Mouse (Mus musculus): ENCODE data around the gene Clec2d. TPM values are rescaled to one million over a fixed set of nuclear protein-coding genes. Genes with fewer than 3 reads are reported as not detected.
A peak's percentile ranks its signal among the peaks of the same experiment; 100 is the strongest.

The Clec2d gene
- polyA plus RNA-seq, 1 experiment from 2014 or later, result 2.0 TPM

DNA sequence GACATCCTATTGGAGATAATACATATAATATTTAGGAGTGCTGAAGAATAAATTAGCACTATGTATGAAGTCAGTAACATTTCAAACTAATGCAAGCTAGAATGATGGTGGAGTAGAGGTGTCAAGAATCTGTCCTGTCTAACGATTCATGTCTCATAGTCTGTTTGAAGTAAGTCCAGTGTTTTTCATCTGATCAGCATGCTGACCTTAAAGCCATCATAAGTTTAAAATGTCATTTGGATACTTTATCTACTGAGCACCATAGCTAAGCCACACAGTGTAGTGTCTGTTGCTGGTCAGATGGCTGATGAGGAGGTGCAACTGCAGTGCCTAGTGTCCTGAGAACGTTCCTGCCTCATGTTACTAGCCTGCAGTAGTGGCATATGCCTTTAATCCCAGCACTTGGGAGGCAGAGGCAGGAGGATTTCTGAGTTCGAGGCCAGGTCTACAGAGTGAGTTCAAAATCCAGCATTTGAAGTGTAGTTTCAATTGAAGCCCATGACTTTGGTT lies 36.4 kb downstream of the Clec2d start:
- ATAC-seq (ENCODE audit: low read depth), result no peak
- peaks cover 10% of the 10 kb centered on the region for H3K4me1 ChIP-seq (replicated peaks; ENCODE audit: control insufficient read depth, insufficient read depth, low read length)
- H3K9me3 ChIP-seq (ENCODE audit: control insufficient read depth, low read length), result no peaks in the 10 kb centered on the region
- 0 out of 2 replicates have a peak overlapping the region, but pooled peaks have one; percentile 4 for H3K27ac ChIP-seq (ENCODE audit: low read length)
- H3K4me3 ChIP-seq (ENCODE audit: low read length), result no peak overlapping the region
- WGBS, result 84% methylated on average over 3 of the region's 3 CpGs
- no peaks in the 10 kb centered on the region for H3K36me3 ChIP-seq (ENCODE audit: control insufficient read depth, insufficient read depth, low read length)
- H3K4me2 ChIP-seq (ENCODE audit: low read depth, low read length), result no peak overlapping the region
- no peak overlapping the region for H3K9ac ChIP-seq (ENCODE audit: low read length)
- no peaks in the 10 kb centered on the region for H3K27me3 ChIP-seq (ENCODE audit: control insufficient read depth, insufficient read depth, low read depth, low read length)

DNA sequence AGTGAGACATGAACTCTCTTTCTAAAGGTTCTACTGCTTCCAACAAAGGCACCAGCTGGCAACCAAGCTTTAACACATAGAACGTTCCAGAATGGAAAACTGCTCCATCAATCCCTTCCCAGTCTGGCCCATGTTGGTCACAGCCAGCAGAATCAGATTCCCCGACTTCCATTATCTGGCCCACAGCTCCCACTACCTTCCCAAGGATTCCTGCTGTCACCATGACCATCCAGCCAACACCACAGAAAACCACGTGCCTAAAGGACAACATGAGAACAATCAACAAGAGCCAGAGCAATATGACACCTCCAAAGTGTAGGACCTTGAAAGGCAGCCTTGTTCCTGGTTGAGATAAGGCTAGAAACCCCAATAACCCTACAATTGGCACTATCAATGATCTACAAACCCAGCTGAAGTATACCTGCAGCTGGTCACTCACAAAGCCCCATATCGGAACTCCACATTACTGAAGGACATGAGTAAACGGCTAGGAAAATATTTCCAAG lies 37.8 kb downstream of the Clec2d start:
- H3K4me2 ChIP-seq (ENCODE audit: low read depth, low read length), result no peak overlapping the region
- H3K4me1 ChIP-seq (replicated peaks; ENCODE audit: control insufficient read depth, insufficient read depth, low read length), result peaks cover 10% of the 10 kb centered on the region
- H3K4me3 ChIP-seq (ENCODE audit: low read length), result no peak overlapping the region
- WGBS, result 53% methylated on average over 5 of the region's 5 CpGs
- H3K36me3 ChIP-seq (ENCODE audit: control insufficient read depth, insufficient read depth, low read length), result no peaks in the 10 kb centered on the region
- H3K27me3 ChIP-seq (ENCODE audit: control insufficient read depth, insufficient read depth, low read depth, low read length), result no peaks in the 10 kb centered on the region
- no peaks in the 10 kb centered on the region for H3K9me3 ChIP-seq (ENCODE audit: control insufficient read depth, low read length)
- H3K27ac ChIP-seq (ENCODE audit: low read length), result no peak overlapping the region
- no peak for ATAC-seq (ENCODE audit: low read depth)
- H3K9ac ChIP-seq (ENCODE audit: low read length), result no peak overlapping the region

DNA sequence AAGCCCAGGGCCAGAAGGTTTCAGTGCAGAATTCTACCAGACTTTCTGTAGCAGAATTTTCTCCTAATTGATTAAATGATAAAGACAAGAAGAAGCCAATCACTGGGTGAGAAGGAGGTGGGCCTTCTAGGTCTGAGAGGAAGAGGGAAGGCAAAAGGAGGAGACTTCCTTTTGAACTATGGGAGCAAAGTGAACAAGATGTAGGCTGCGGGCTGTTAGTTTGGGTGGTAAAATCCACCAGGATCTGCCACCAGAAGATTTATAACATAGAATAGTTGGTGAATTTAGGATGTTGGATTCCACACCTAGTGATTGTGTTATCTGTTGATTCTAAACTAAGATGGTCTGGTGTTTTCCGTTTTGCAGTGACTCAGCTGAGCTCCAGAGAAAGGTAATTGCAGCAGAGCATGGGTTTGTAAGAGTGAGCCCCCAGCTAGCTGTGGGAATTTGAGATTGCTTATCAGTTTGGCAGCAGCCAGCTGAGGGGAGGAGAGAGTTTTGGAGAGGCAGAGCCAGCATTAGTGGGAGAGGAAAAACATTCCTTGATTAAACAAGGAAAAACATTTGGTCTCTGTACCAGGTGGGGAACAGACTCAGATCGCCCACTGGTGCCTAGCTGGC lies 39.6 kb downstream of the Clec2d start:
- H3K4me3 ChIP-seq (ENCODE audit: low read length), result no peak overlapping the region
- no peak overlapping the region for H3K27ac ChIP-seq (ENCODE audit: low read length)

DNA sequence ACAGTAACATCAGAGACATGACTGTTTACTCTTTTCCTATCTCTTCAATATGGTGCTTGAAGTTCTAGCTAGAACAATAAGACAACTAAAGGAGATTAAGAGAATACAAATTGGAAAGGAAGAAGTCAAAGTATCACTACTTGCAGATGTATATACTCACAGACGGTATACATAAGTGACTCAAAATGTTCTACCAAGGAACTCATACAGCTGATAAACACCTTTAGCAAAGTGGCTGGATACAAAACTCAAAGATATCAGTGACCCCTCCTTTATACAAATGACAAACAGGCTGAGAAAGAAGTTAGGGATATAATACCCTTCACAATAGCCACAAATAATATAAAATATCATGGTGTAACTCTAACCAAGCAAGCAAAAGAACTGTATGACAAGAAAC lies 40.6 kb downstream of the Clec2d start:
- no peak for ATAC-seq (ENCODE audit: low read depth)
- H3K27ac ChIP-seq (ENCODE audit: low read length), result no peak overlapping the region
- WGBS, result 89% methylated on average over 1 of the region's 1 CpGs
- H3K9me3 ChIP-seq (ENCODE audit: control insufficient read depth, low read length), result no peaks in the 10 kb centered on the region
- no peak overlapping the region for H3K4me3 ChIP-seq (ENCODE audit: low read length)
- H3K36me3 ChIP-seq (ENCODE audit: control insufficient read depth, insufficient read depth, low read length), result no peaks in the 10 kb centered on the region
- peaks cover 5% of the 10 kb centered on the region; the same call in 1 of the 2 replicates for H3K4me1 ChIP-seq (replicated peaks; ENCODE audit: control insufficient read depth, insufficient read depth, low read length)
- H3K9ac ChIP-seq (ENCODE audit: low read length), result no peak overlapping the region
- no peak overlapping the region for H3K4me2 ChIP-seq (ENCODE audit: low read depth, low read length)
- no peaks in the 10 kb centered on the region for H3K27me3 ChIP-seq (ENCODE audit: control insufficient read depth, insufficient read depth, low read depth, low read length)

More for the DNA sequence above, 39.6 kb downstream of the Clec2d start:
- WGBS, result 52% methylated on average over 3 of the region's 3 CpGs
- H3K27me3 ChIP-seq (ENCODE audit: control insufficient read depth, insufficient read depth, low read depth, low read length), result no peaks in the 10 kb centered on the region
- peaks cover 11% of the 10 kb centered on the region for H3K4me1 ChIP-seq (replicated peaks; ENCODE audit: control insufficient read depth, insufficient read depth, low read length)
- ATAC-seq (ENCODE audit: low read depth), result no peak
- H3K9ac ChIP-seq (ENCODE audit: low read length), result no peak overlapping the region
- no peaks in the 10 kb centered on the region for H3K36me3 ChIP-seq (ENCODE audit: control insufficient read depth, insufficient read depth, low read length)
- no peak overlapping the region for H3K4me2 ChIP-seq (ENCODE audit: low read depth, low read length)
- H3K9me3 ChIP-seq (ENCODE audit: control insufficient read depth, low read length), result no peaks in the 10 kb centered on the region

DNA sequence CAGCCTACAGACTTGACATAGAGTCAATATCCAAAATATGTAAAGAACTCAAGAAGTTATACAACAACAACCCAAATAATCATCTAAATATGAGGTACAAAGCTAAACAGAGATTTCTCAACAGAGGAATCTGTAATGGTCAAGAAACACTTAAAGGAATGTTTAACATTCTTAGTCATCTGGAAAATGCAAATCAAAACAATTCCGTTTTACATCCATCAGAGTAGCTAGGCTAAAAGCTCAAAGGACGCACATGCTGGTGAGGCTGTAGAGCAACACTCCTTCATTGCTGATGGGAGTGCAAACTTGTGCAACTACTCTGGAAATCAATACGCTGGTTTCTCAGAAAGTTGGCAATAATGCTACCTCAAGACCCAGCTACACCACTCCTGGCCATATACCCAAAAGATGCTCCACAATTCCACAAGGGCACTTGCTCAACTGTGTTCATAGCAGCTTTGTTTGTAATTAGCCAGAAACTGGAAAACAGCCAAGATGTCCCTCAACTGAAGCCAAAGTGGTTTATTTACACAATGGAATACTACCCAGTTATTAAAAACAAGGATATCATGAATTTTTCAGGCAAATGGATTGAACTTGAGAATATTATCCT lies 41.9 kb downstream of the Clec2d start:
- peaks cover 5% of the 10 kb centered on the region; the same call in 1 of the 2 replicates for H3K4me1 ChIP-seq (replicated peaks; ENCODE audit: control insufficient read depth, insufficient read depth, low read length)
- H3K9me3 ChIP-seq (ENCODE audit: control insufficient read depth, low read length), result no peaks in the 10 kb centered on the region
- peak; percentile 60; the same call in 1 of the 2 replicates for ATAC-seq (ENCODE audit: low read depth)
- no peaks in the 10 kb centered on the region for H3K27me3 ChIP-seq (ENCODE audit: control insufficient read depth, insufficient read depth, low read depth, low read length)
- no peak overlapping the region for H3K4me3 ChIP-seq (ENCODE audit: low read length)
- no peak overlapping the region for H3K4me2 ChIP-seq (ENCODE audit: low read depth, low read length)
- no peaks in the 10 kb centered on the region for H3K36me3 ChIP-seq (ENCODE audit: control insufficient read depth, insufficient read depth, low read length)
- H3K9ac ChIP-seq (ENCODE audit: low read length), result no peak overlapping the region
- WGBS, result 61% methylated on average over 3 of the region's 3 CpGs
- H3K27ac ChIP-seq (ENCODE audit: low read length), result peak overlapping the region; percentile 10; the same call in 1 of the 2 replicates

DNA sequence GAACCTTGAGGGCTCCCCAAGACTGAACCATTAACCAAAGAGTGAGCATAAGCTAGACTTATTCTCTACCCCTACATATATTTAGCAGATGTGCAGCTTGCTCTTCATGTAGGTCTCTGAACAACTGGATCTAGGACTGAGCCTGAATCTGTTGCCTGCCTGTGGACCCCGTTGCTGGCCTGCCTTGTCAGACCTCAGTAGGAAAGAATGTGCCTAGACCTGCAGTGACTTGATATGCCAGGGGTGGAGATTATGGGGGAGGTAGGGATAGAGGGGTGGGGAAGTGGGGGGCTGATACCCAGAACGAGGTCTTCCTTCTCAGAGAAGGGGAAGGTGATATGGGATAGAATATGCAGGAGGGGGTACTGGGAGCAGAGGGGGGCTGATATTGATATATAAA lies 43.2 kb downstream of the Clec2d start:
- WGBS, result 58% methylated on average over 2 of the region's 2 CpGs
- ATAC-seq (ENCODE audit: low read depth), result no peak
- no peak overlapping the region for H3K4me3 ChIP-seq (ENCODE audit: low read length)
- H3K27me3 ChIP-seq (ENCODE audit: control insufficient read depth, insufficient read depth, low read depth, low read length), result no peaks in the 10 kb centered on the region
- no peak overlapping the region for H3K4me2 ChIP-seq (ENCODE audit: low read depth, low read length)
- H3K27ac ChIP-seq (ENCODE audit: low read length), result peak overlapping the region; percentile 60; the same call in 1 of the 2 replicates
- H3K9ac ChIP-seq (ENCODE audit: low read length), result no peak overlapping the region
- H3K4me1 ChIP-seq (replicated peaks; ENCODE audit: control insufficient read depth, insufficient read depth, low read length), result peaks cover 5% of the 10 kb centered on the region; the same call in 1 of the 2 replicates
- H3K9me3 ChIP-seq (ENCODE audit: control insufficient read depth, low read length), result no peaks in the 10 kb centered on the region
- H3K36me3 ChIP-seq (ENCODE audit: control insufficient read depth, insufficient read depth, low read length), result no peaks in the 10 kb centered on the region

DNA sequence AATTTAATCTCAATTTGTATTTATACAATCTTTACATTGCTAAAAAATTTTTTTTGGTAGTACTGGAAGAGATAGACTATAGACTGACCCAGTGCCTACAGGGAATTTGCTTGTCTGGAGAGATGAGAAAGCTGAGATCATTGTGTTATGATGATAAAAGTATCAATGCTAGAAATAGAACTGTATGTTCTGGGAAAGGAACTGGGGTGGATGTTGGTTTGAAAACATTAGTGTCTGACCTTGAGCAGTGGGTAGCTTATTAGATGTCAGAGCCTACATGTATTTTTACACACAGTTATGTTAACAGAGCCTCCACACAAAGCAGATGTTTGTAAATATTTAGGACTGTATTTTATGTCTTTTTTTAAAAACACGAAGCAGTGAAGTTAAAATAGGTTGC lies 43.7 kb downstream of the Clec2d start:
- no peaks in the 10 kb centered on the region for H3K9me3 ChIP-seq (ENCODE audit: control insufficient read depth, low read length)
- peaks cover 10% of the 10 kb centered on the region for H3K4me1 ChIP-seq (replicated peaks; ENCODE audit: control insufficient read depth, insufficient read depth, low read length)
- no peak overlapping the region for H3K4me2 ChIP-seq (ENCODE audit: low read depth, low read length)
- H3K9ac ChIP-seq (ENCODE audit: low read length), result no peak overlapping the region
- no peaks in the 10 kb centered on the region for H3K36me3 ChIP-seq (ENCODE audit: control insufficient read depth, insufficient read depth, low read length)
- H3K4me3 ChIP-seq (ENCODE audit: low read length), result no peak overlapping the region
- no peaks in the 10 kb centered on the region for H3K27me3 ChIP-seq (ENCODE audit: control insufficient read depth, insufficient read depth, low read depth, low read length)
- peak; percentile 36; the same call in 1 of the 2 replicates for ATAC-seq (ENCODE audit: low read depth)
- no peak overlapping the region for H3K27ac ChIP-seq (ENCODE audit: low read length)
- WGBS, result 41% methylated on average over 1 of the region's 1 CpGs

DNA sequence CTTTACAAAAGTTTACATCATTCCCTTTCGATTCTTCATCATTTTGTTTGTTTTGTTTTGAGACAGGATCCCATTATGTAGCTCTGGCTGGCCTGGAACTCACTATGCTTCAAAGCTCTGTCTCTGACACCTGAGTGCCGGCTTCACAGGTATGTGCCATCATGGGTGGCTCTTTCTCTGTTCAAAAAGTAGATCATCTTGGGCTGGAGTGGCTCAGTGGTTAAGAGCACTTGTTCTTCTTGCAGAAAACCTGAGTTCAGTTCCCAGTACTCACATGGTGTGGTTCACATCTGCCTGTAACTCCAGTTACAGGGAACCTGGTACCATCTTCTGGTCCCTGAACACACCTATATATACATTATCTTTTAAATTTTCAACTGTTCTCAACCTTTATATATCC lies 44.7 kb downstream of the Clec2d start:
- WGBS, result 40% methylated on average over 2 of the region's 2 CpGs
- no peaks in the 10 kb centered on the region for H3K27me3 ChIP-seq (ENCODE audit: control insufficient read depth, insufficient read depth, low read depth, low read length)
- H3K27ac ChIP-seq (ENCODE audit: low read length), result peak overlapping the region; percentile 53; the same call in 1 of the 2 replicates
- no peak overlapping the region for H3K4me3 ChIP-seq (ENCODE audit: low read length)
- H3K36me3 ChIP-seq (ENCODE audit: control insufficient read depth, insufficient read depth, low read length), result no peaks in the 10 kb centered on the region
- no peak overlapping the region for H3K9ac ChIP-seq (ENCODE audit: low read length)
- H3K9me3 ChIP-seq (ENCODE audit: control insufficient read depth, low read length), result no peaks in the 10 kb centered on the region
- H3K4me1 ChIP-seq (replicated peaks; ENCODE audit: control insufficient read depth, insufficient read depth, low read length), result peaks cover 11% of the 10 kb centered on the region
- ATAC-seq (ENCODE audit: low read depth), result no peak
- H3K4me2 ChIP-seq (ENCODE audit: low read depth, low read length), result no peak overlapping the region

DNA sequence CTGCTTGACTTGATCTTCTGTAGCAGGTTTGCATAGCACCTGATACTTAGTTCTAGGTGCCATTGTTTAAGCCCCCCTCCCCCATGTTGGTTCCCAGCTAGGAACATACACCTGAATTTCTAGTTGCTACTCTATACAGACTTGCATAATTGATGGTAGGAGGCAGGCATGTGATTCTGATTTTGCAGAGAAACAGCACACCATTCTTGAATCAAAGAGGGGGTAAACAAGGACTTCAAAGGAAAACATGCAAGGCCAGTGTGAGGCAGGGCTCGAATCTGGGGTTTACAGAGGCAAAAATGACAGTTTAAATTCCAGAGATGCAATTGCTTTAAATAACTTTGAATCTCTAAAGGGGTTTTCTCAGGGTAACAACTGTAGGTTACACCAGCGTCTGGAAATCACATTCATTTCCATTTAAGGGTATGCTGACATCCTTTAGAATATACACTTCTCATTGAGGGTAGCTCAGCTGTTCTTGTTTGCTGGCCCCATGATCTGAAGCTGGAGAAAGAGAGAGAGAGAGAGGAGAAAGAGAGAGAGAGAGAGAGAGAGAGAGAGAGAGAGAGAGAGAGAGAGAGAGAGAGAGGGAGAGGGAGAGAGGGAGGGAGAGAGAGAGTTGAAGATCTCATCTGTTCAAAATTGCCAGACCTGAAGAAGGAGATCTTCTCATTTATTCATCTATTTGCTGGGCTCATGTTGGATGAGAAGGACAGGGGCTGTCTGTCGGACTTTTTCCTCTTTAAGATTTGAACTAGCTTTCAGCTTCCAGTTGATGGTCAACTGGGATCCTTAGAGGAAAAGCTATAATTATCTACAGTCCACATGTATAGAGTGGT lies 48.7 kb downstream of the Clec2d start:
- Histone ChIP-seq H3K9ac (ENCODE audit: low read length) (no peak overlapping the region), H3K27me3 (ENCODE audit: control insufficient read depth, insufficient read depth, low read depth, low read length) (no peaks in the 10 kb centered on the region), H3K4me3 (ENCODE audit: low read length) (no peak overlapping the region), H3K4me1 (replicated peaks; ENCODE audit: control insufficient read depth, insufficient read depth, low read length) (peaks cover 28% of the 10 kb centered on the region), H3K36me3 (ENCODE audit: control insufficient read depth, insufficient read depth, low read length) (no peaks in the 10 kb centered on the region), H3K27ac (ENCODE audit: low read length) (peak overlapping the region; percentile 93), H3K4me2 (ENCODE audit: low read depth, low read length) (no peak overlapping the region), H3K9me3 (ENCODE audit: control insufficient read depth, low read length) (no peaks in the 10 kb centered on the region)
- no peak for ATAC-seq (ENCODE audit: low read depth)
- 30% methylated on average over 3 of the region's 3 CpGs for WGBS

Measured in lung, embryonic 16.5 days (tissue).